Mouse (Mus musculus) heart, postnatal 25 days (tissue): ENCODE results near the gene Mylk. TPM values are rescaled to one million over a fixed set of nuclear protein-coding genes. Genes with fewer than 3 reads are reported as not detected.

Source experiments
- DNase-seq: peaks from one replicate; pipeline ENCODE4 v3.0.0; 2022; ENCODE audit warnings: low spot score
- intact Hi-C: fragments of 180-260 bp; cut with DNase I; formaldehyde crosslinking; loops from one replicate; pipeline ENCODE4 v1.15.1; 2025
- total RNA-seq, 2 experiments: library from RNA; stranded (reverse); gene quantifications; 2 replicates each; pipeline ENCODE4 v1.2.3; 2021

Gene Mylk
- total RNA-seq, 2 experiments from 2014 or later = 29.2 to 42.1 TPM

DNA sequence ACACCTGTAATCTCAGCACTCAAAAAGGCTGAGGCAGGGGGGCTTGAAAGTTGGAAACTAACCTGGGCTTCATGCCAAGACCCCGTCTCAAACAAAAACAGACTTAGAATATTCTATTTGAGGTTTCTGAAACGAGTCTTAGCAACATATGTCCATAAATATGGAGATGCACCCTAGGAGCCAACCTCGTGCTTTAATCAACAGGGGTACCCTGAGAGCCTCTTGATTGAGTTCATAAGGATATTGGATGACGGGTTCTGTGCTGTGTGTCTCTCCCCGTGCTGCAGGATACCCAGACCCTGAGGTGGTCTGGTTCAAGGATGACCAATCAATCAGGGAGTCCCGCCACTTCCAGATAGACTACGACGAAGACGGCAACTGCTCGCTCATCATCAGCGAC, 255.0 kb downstream of the Mylk start:
- intact Hi-C loops = no loop called here
- no peak for DNase-seq

DNA sequence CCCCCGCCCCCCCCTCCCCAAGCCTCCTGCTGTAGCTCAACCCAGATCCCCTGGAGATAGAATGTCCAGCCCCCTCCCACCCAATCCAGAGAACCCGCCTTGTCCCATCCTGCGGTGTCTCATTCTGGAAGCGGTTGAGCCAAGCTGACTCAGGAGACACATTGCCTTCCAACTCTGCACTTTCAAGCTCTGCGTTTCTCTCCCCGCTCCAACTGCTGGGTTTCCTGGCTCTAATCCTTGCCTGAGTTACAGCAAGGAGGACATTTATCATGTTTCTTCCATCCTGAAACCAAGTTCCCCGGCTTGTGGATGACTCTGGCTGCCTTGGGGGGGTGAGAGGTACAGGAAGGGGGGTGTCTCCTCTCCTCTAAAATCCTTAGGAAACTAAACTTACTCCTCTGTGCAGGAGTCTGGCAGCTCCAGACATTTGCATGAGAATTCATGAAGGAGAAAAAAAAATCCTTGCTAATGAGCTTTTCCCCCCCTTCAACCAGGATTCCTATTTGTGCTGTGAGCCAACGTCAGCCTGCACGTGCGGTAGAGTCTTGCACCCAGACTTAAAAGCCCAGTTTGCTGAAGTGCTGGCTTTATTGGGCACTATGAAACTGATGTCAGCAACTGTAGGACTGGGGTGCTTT, 256.0 kb downstream of the Mylk start:
- intact Hi-C loops = no loop called here
- no peak for DNase-seq

DNA sequence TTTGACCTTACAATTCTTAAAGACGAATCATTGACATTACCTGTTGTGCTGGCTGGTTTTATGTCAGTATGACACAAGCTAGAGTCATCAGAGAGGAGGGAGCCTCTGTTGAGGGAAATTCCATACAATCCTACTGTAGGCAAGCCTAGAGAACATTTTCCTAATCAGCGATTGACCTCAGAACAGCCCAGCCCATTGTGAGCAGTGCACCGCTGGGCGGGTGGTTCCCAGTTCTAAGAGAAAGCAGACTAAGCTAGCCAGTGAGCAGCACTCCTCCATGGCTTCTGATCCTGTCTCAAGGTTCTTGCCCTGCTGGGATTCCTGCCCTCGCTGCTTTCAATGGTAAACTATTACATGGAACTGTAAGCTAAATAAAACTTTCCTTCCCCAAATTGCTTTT, 259.3 kb downstream of the Mylk start:
- intact Hi-C loops = no loop called here

DNA sequence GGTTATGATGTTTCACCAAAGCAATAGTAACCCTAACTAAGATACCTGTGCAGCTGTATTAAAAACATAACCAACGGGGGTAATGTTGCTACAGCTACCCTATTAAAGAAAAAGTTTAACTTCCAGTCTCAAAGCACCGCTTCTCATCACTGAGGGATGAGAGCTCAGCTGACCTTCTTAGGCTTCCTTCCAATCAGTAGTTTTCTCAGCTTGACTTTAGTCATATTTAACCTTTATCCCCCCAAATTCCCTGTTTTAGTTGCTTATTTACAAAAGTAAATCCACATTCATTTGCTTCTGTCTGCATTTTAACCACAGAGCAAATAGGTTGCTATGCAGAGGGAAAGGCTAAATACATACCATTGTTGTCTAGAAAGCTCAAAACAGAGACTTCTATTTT, 259.7 kb downstream of the Mylk start:
- DNase-seq = no peak
- intact Hi-C loops = no loop called here

More for the DNA sequence above, 259.3 kb downstream of the Mylk start:
- no peak for DNase-seq

DNA sequence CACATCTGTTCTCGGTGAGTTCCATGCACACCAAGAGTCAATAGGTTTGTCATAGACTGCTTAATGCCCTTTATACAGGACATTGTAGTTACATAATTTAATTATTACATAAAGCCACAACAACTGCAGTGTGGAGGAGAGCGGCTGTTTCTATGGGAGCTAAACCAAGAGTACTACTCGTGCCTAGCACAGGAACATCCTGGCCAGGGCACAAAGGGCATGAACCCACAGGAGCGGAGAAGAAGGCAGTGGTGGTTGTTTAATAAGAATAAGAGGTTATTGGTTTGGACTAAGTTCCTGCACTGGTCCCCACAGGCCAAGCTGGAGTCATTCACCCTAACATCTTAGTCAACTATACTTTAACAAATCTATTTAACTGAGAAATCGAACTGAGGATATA, 261.2 kb downstream of the Mylk start:
- no peak for DNase-seq
- intact Hi-C loops = no loop called here

DNA sequence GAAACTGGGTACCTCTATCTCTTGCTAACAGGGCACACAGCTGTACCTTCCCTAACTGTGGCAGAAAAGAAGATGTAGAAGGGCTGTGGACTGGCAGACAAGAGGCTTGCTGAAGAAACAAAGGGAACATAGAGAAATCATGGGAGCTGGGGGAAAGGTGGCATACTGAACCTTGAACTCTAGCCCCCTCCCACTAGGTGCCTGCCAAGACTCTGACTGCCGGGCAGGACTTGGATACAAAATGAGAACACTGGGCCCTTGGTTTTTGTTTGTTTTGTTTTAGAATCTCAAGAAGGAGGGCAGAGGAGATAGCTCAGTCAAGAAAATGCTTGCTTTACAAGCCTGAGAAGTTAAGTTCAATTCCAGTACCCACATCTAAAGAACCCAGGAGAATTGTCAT, 262.4 kb downstream of the Mylk start:
- intact Hi-C loops = no loop called here
- no peak for DNase-seq

DNA sequence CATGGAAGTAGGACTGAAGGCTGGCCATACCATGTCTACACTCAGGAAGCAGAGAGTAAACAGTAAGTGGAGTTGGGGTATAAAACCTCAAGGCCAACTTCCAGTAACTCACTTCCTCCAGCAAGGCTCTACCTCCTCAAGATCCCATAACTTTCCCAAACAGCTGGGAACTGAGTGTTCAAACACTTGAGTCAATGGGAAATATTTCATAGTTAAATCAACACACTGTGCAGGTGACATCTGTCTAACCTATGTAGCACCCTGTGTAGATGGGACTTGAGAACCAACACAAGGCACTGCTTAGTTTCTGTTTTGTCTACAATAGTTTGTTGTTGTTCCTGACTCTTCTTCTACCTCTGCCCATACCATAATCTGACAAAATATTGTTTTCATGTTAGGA, 263.4 kb downstream of the Mylk start:
- intact Hi-C loops = no loop called here
- DNase-seq = no peak

DNA sequence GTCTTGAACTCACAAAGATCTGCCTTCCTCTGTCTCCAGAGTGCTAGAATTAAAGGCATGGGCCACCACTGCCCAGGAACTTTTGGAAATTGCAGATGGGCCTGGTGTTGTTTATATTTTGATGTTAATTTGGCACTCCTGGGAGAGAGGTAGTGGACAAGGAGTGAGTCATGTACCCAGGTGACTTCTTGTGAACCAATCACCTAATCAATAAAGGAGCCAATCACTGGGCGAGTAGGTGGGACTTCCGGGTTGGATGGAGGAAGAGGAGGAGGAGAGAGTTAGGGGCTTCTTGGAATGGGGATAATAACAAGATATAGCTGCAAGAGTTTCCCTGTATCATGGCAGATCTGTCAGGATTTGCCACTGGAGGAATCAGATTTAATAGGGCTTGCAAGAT, 268.5 kb downstream of the Mylk start:
- intact Hi-C loops = no loop called here
- DNase-seq = no peak

DNA sequence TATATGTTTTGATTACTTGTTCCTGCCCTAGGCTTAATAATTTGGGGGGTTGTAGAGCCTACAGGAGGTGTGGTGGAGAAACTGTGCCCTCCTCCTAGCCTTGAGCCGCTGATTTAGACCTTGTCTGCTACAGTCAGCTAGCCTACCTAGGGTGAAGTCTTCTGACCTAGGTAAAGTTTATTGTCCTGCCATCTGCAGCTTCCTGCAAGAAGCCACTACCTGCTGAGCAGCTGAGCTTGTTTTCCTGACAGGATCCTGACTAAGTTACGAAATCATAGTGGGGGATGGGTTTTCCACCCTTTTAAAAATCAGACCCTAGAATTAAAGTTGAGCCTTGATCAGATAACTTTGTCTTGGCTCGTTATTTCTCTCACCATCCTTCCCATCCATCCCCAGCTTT, 271.5 kb downstream of the Mylk start:
- intact Hi-C loops = no loop called here
- no peak for DNase-seq

DNA sequence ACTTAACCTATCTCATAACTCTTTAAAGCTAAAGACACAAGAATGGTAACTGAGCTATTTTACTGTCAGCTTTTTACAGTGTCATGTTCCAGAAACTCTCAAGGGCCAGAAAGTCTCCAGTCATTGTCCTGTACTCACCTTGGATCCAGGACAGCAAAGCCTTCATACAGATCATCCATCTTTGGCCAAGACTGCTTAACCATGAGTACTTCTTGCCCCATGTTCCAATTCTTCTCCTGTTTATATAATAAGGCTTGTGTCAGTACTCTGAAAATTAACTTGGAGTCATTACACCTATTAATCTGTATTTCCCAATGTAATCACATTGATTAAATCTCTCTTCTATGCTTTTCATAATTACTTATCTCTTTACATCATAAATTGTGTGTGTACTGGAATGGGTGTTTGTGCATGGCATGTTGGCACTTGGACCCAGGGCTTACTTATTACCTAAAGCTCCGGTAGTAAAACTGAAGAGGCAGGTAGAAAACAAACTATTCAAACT, 273.5 kb downstream of the Mylk start:
- DNase-seq = no peak
- intact Hi-C loops = no loop called here

DNA sequence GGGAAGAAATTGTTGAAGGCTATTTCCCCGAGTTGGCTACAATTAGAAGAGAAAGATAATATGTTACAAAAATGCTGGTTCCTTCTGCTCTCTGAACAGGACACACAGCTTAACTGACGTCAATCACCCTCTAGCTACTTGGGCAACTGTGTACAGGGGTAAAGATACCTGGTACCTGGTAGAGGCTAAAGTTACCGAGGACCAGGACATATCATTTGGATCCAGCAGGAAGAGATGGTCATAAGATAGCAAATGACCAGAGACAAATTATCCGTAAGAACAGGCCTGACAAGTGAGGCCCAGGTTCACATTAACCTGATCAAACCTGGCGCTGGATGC, 276.9 kb downstream of the Mylk start:
- no peak for DNase-seq
- intact Hi-C loops = no loop called here

DNA sequence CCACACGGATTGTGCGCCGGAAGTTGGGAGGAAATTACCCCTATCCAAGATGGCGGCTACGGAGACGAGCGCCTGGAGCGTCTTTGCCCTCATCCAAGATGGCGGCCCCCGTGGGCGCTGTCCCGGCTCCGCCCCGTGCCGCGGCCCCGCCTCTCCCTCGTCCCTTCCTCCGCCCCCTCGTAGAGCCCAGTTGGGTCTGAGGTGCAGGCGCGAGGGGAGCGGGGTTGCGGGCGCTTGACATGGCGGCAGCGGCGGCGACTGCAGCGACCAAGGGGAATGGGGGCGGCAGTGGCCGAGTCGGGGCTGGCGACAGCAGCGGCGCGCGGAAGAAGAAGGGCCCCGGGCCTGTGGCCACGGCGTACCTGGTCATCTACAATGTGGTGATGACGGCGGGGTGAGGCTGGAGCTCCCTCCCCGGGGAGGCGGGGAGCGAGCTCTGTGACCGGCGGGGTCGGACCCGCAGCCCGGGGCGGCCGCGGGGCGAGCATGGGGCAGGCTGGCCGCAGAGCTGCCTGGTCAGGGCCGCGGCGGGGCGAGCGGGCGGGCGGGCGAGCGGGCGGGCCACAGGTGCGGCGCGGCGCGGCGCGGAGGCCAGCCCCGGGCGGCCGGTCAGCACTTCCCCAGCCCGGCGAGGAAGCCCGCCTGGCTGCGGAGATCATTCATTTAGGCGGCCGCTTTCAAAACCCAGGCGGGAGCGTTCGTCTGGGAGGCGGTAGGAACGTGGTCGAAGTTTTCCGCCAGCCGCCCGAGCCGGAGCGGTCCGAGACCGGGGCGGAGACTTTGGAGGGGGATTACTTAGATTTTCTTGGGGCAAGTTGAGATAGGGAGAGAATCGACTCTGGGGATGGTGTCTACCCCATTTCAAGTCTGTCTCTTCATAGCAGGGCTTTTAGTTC, 277.5 kb downstream of the Mylk start, which contains the start of gene Hacd2:
Gene Hacd2, plus strand, starts transcription at position 187 of the 896 bp plus-strand sequence.
- peak; percentile 91 for DNase-seq
- intact Hi-C loops = no loop called here

DNA sequence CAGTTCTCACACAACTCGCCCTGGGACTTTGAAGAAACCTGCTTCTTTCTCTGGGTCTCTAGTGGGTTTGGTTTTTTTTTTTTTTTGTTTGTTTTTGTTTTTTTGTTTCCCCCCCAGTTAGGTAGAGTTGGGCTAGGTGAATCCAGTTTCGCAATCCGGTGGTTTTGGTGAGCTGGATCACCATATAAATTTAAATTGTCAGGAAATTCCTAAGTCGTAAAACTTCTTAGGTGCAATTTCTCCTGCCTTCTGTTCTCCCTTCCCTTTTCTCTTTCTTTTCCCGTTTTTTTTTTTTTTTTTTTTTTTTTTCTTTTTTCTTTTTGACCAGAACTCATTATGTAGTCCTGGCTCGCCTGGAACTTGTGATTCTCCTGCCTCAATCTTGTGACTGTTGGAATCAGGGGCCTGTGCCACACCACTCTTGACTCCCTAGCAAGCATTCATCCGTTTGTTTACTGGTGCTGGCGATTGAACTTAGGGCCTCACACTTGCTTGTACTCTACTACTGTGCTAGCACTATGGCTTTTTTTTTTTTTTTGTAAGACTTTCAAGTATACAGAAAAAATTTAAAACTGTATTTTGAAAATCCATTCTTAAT, 278.2 kb downstream of the Mylk start:
- no peak for DNase-seq
- intact Hi-C loops = no loop called here

DNA sequence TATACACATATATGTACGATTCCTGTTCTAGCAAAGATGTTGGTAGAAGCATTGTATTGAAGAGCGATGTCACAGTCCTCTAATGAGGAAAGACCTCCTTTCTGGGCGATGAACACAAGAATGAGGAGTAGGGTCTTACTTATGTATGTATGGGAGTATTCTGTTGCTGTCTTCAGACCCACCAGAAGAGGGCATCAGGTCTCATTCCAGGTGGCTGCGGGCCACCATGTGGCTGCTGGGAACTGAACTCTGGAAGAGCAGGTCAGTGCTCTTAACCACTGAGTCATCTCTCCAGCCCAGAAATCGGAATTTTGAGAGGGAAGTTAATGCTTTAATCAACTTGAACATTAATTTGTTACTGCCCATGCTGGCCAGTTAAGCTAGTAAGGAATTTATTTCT, 279.3 kb downstream of the Mylk start:
- DNase-seq = no peak
- intact Hi-C loops = no loop called here

DNA sequence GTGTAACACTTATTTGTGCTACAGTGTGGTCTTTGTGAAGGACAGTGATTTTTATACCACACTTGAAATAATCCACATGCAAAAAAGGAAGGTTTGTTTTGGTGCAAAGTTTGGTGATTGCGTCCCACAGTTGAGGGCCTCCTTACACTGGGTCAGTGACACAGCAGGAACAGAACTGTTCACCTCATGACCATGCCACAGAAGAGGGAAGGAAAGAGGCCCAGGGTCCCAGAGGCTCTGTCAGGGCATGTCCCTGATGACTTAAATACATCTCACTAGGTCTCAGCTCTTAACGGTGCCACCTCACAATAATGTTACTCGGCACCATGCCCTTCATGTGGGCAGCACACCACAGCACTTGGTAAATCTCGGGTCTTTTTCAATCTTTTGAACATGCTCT, 280.3 kb downstream of the Mylk start:
- intact Hi-C loops = no loop called here

DNA sequence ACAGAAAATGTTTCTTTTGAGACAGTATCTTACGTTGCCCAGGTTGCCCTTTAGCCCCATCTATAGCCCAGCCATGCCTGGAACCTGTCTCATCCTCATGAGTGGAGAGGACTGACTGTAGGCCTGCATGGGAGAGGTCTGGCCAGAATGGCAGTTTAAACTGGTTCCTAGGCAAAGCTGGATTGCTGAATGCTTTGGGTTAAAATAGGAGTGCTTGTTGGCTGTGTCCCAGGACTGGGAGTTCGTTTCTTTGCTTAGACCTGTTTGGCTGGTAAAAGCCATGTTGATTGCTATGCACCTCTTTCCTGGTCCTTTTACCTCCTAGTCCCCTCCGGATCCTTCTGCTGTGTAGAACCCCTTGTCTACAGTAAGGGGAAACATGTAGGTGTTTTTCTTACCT, 288.2 kb downstream of the Mylk start:
- DNase-seq = no peak
- intact Hi-C loops = no loop called here

More for the DNA sequence above, 280.3 kb downstream of the Mylk start:
- DNase-seq = no peak

DNA sequence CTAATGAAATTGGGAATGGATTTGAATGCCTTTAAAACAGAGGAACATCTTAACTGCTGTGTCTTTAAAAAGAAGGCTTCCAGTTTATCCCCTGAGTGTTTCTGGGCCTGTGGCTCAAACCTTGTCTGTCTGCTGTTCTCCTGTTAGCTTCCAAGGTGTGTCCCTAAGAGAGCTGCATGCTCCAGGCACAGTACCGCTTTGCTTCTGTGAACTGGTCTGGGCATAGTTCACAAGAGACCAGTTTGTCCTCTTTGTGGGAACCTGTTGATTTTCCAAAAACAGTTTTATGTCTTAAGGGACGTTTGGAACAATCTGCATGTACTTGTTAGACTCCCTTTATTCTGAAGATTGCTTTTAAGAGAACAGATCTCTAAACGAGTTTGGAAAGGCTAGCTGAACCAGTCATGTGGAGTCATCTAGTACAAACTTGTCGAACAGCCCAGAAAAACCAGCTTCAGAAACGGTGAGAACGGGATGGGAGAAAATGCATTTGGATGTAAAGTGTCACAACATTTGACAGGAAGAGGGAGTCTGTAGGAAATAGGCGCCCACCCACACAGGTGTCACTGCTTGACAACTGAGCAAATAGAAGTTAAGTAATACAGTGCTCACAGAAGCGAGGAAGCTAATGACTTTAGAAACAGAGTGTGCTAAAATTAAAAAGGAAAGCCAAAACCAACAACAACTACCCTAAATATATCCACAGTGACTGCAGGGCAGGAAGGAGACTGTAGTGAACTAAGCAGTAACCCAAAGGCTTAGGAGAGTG, 289.0 kb downstream of the Mylk start:
- no peak for DNase-seq
- intact Hi-C loops = no loop called here

DNA sequence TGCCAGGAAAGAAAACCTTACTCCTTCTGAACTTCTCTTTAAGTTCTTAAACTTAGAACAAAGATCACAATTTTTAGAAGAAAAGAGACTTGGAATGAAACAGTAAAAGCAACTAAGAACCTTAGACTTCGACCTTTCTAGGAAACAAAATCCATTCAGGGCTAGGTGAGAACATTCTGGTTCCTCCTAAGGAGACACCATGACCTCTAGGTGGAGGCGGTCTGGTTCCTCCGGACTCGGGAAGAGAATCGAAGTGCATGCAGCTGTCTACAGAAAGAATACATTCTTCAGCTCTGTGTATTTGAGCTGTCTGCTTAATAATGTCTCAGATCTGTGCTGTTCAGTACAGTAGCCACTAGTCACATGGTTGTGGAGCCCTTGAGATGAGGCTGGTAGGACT, 290.0 kb downstream of the Mylk start:
- intact Hi-C loops = no loop called here
- DNase-seq = no peak

DNA sequence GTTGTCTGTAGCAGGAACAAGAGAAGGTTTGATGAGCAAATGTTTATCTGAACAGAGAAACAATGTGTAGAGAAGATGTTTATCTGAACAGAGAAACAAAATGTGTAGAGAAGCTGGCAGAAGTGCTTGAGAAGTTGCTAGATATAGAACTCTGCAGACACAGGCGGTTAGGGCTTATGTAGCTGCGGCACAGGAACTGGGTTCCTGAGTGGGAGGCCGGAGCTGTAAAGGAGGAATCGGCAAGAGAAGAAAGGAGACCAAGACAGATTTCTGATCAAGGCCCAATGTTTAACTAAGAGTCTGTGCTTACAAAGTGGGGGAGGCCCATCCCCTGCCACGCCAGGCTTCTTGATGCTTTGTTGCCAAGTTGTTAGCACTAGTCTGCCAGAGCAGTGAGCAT, 291.7 kb downstream of the Mylk start:
- intact Hi-C loops = no loop called here
- no peak for DNase-seq

DNA sequence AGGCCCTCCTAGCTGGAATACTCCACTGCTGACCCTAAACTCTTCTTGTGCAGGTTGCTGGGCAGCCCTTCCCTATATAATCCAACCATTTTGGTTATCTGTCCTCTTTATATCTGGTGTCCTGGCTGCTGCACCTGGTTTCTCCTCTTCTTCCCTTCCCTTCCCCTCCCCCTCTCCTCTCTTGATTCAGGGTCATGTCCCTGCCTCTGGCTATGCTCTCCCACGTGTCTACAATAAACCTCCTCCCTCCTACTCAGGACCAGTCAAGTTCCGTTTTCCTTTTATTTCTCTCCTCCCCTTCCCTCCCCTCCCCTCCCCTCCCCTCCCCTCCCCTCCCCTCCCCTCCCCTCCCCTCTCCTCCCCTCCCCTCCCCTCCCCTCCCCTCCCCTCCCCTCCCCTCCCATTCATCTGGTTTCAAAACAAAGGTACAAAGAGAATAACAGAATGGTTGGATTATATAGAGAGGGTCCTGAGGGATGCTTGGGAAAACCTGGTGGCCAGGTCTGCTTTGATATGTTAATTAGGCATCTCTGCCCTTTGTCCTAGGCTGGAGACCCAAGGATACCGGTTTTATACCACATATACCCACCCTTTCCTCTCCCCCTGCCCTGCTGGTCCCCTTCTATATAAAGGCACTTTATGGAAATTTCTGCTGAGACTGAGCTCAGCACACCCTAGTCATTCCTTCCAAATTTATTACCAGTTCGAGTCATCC, 293.5 kb downstream of the Mylk start:
- no peak for DNase-seq
- intact Hi-C loops = no loop called here
